Mouse (Mus musculus): ENCODE data around the gene Arid1b.
A peak's percentile ranks its signal among the peaks of the same experiment; 100 is the strongest.

GRCm38 (mm10) chr17:5331387-5331786, 337.3 kb downstream of the Arid1b start:
- peak; percentile 52 for TF ChIP-seq CTCF (IDR thresholded peaks at IDR 0.05)
- no peak for TF ChIP-seq POLR2A (IDR thresholded peaks at IDR 0.05; ENCODE audit: insufficient read depth, low read depth, low read length)
- TF ChIP-seq EP300 (IDR thresholded peaks at IDR 0.05; ENCODE audit: insufficient read depth, low read depth, low read length), result no peak

Data from heart, adult 2 months (tissue).